Mouse (Mus musculus): ENCODE results near the gene H3f3b.

H3f3b gene

GRCm38 (mm10) chr11:116027756-116028155 lies at the start of gene H3f3b:
TSS of gene H3f3b (minus strand) at chr11:116027962.
- 60% methylated on average over 4 of the region's 4 CpGs for WGBS

GRCm38 (mm10) chr11:116076836-116077235 lies 49.1 kb upstream of the H3f3b start:
- WGBS, result 86% methylated on average over 7 of the region's 7 CpGs

- WGBS, result 77% methylated on average over 7 of the region's 7 CpGs
Observed at GRCm38 (mm10) chr11:116076266-116076540, 48.4 kb upstream of the H3f3b start.

GRCm38 (mm10) chr11:116075539-116076265 lies 47.9 kb upstream of the H3f3b start:
- 76% methylated on average over 20 of the region's 20 CpGs for WGBS

GRCm38 (mm10) chr11:116074436-116074991 lies 46.8 kb upstream of the H3f3b start:
- WGBS, result 72% methylated on average over 7 of the region's 7 CpGs

- WGBS, result 90% methylated on average over 3 of the region's 3 CpGs
Observed at GRCm38 (mm10) chr11:116072608-116073007, 44.8 kb upstream of the H3f3b start.

- WGBS, result 57% methylated on average over 5 of the region's 5 CpGs
Observed at GRCm38 (mm10) chr11:116071510-116071909, 43.7 kb upstream of the H3f3b start.

GRCm38 (mm10) chr11:116065345-116065744 lies 37.6 kb upstream of the H3f3b start:
- WGBS, result 87% methylated on average over 12 of the region's 12 CpGs

- WGBS, result 81% methylated on average over 23 of the region's 23 CpGs
Observed at GRCm38 (mm10) chr11:116064187-116064867, 36.6 kb upstream of the H3f3b start.

- WGBS, result 39% methylated on average over 13 of the region's 13 CpGs
Observed at GRCm38 (mm10) chr11:116063562-116063961, 35.8 kb upstream of the H3f3b start.

- 48% methylated on average over 8 of the region's 8 CpGs for WGBS
Observed at GRCm38 (mm10) chr11:116062521-116062920, 34.8 kb upstream of the H3f3b start.

- 71% methylated on average over 13 of the region's 13 CpGs for WGBS
Observed at GRCm38 (mm10) chr11:116061641-116062415, 34.1 kb upstream of the H3f3b start.

GRCm38 (mm10) chr11:116060596-116060995 lies 32.8 kb upstream of the H3f3b start:
- 78% methylated on average over 9 of the region's 9 CpGs for WGBS

GRCm38 (mm10) chr11:116059691-116060025 lies 31.9 kb upstream of the H3f3b start:
- WGBS, result 86% methylated on average over 11 of the region's 11 CpGs

- 90% methylated on average over 17 of the region's 17 CpGs for WGBS
Observed at GRCm38 (mm10) chr11:116058868-116059690, 31.3 kb upstream of the H3f3b start.

- WGBS, result 51% methylated on average over 12 of the region's 12 CpGs
Observed at GRCm38 (mm10) chr11:116058022-116058614, 30.4 kb upstream of the H3f3b start.

GRCm38 (mm10) chr11:116057237-116057881 lies 29.6 kb upstream of the H3f3b start:
- 66% methylated on average over 4 of the region's 4 CpGs for WGBS

GRCm38 (mm10) chr11:116055873-116056272 lies 28.1 kb upstream of the H3f3b start:
- WGBS, result 90% methylated on average over 11 of the region's 11 CpGs

GRCm38 (mm10) chr11:116053510-116054229 lies 25.9 kb upstream of the H3f3b start:
- 92% methylated on average over 9 of the region's 9 CpGs for WGBS

- 78% methylated on average over 4 of the region's 4 CpGs for WGBS
Observed at GRCm38 (mm10) chr11:116050196-116050595, 22.4 kb upstream of the H3f3b start.

Data from cerebral cortex, adult 2 months (tissue).